Mouse (Mus musculus) Patski (cell line): ENCODE measurements around the gene Cfap46. TPM values are rescaled to one million over a fixed set of nuclear protein-coding genes. Genes with fewer than 3 reads are reported as not detected.
A peak's percentile ranks its signal among the peaks of the same experiment; 100 is the strongest.

Experiments
- ATAC-seq: fragments of 100-300 bp; one replicate; pipeline ENCODE4 v1.8.0; 2021
- CTCF ChIA-PET: fragments of 350-600 bp; sonication (Branson Sonifier 250); formaldehyde crosslinking; loops from one replicate; lab custom pipeline; 2022; ENCODE audit warnings: inconsistent platforms; lab: Charles Lee
- POLR2A ChIA-PET: fragments of 350-600 bp; sonication (Branson Sonifier 250); formaldehyde crosslinking; loops from one replicate; lab custom pipeline; 2022; ENCODE audit warnings: antibody characterized with exemption, inconsistent platforms; lab: Charles Lee
- DNase-seq: peaks from one replicate; pipeline ENCODE4 v3.0.0-alpha.2; 2011; ENCODE audit warnings: low read depth, low spot score
- H3K27me3 ChIP-seq: fragments of 371-371 bp; one replicate; pipeline ENCODE4 v1.5.1; 2021
- CTCF ChIP-seq: fragments of 100-300 bp; IDR thresholded peaks from one replicate; pipeline ENCODE4 v1.5.1; 2021
- in situ Hi-C: fragments of 300-500 bp; cut with MboI; formaldehyde crosslinking; loops from 3 replicates; pipeline ENCODE4 v1.11.1; 2018; ENCODE audit warnings: low pct_unique_long_range_greater_than_20kb, mixed read lengths
- polyA plus RNA-seq: library from polyadenylated mRNA; unstranded; gene quantifications from one replicate; pipeline ENCODE4 v1.2.3, GENCODE M21; 2021

Cfap46 gene
- polyA plus RNA-seq, 1 experiment from 2014 or later = 4.2 TPM

DNA sequence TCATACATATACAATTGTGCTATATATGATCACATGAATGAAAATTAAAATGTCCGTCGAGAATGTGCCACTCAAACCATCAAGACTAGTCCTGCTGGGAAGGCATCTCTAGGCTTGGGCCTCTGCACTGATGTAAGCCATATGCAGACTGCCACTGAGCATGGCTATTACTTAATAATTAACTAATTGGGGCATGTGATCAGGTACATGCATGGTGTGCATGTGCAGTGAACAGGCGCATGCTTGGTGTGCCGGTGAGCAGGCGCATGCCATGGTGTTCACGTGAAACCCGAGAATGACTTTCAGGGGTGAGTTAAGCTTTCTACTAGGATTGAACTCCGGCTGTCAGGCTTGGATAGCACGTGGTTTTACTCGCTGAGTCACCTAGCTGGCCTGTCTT lies 124.0 kb downstream of the Cfap46 start:
- no peak for DNase-seq
- ATAC-seq = peak; percentile 51
- in situ Hi-C loops = no loop called here
- no peaks in the 10 kb centered on the region for H3K27me3 ChIP-seq
- ChIA-PET CTCF (interaction anchor here (1.3 to 2.6 kb wide), 2 partner anchors 11 to 25 kb away, joined by 3 to 7 read pairs; no protein-coding TSS in a partner anchor), POLR2A (no interaction called here)
- TF ChIP-seq CTCF = no peak

DNA sequence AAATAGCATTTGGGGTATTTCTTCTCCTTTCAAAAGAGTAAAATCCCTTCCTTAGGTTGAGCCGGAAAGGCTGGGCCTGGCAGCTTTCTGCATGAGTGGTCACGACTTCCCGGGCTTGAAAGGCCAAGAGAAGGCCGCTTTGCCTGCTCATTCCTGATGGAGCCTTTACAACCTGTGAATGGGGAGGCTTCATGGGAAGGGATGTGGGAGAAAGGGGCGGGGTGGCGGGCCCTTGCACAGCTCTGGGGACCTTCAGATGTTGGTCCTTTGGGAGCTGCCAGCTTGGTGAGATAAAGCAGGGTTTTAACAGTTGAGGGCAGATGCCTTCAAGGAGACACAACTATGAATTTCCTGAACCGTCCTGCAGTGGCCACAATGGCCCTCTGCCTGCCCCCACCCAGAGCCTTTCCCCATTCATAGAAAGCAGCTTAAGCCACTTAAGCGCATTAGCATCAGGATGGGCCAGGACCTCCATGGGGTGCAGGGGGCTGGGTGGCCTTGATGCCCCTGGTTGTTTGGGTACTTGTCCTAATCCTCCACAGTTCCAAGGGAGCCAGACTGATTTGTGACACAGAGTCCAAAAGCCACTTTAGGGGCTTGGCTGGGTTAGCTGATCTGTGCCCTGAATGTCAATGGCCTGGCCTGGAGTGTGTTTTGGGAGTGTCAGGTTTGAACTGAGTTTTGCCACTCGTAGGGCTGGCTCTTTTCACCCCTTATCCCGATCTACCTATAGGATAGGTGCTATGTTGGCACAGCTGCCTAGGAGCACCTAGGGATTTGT lies 126.7 kb downstream of the Cfap46 start:
- in situ Hi-C loops = no loop called here
- ATAC-seq (no peak), DNase-seq (no peak)
- POLR2A ChIA-PET = interaction anchor here (1.0 to 1.5 kb wide), 3 partner anchors 11 to 61 kb away, joined by 3 read pairs; no protein-coding TSS in a partner anchor
- H3K27me3 ChIP-seq = no peaks in the 10 kb centered on the region
- CTCF ChIA-PET = interaction anchor here (1.3 to 1.7 kb wide), 2 partner anchors 8 to 18 kb away, joined by 3 to 4 read pairs; no protein-coding TSS in a partner anchor
- TF ChIP-seq CTCF = no peak

DNA sequence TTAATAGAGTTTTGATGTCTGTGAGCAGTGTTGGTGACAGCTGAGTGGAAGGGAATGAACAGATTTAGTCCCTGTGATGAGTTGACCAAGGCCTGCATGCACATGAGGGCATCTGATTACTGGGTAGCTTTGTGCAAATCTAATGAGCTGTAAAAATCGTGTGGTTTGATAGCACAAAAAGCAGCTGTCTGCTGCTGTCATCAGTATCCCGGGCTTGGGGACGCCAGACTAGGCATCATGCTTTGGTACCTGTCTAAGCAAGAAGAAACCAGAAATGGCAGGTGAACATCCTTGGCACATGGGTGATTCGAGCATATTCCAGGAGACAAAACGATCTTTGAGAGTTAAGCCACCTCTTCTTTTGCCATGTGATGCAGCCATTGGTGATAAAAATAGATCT lies 127.3 kb downstream of the Cfap46 start:
- in situ Hi-C loops = no loop called here
- ATAC-seq = no peak
- H3K27me3 ChIP-seq = no peaks in the 10 kb centered on the region
- ChIA-PET POLR2A (interaction anchor here (1.0 to 1.5 kb wide), 3 partner anchors 12 to 61 kb away, joined by 3 read pairs; no protein-coding TSS in a partner anchor), CTCF (interaction anchor here (1.7 kb wide), 1 partner anchor 18 kb away, joined by 3 read pairs; no protein-coding TSS in a partner anchor)
- no peak for TF ChIP-seq CTCF
- no peak for DNase-seq

DNA sequence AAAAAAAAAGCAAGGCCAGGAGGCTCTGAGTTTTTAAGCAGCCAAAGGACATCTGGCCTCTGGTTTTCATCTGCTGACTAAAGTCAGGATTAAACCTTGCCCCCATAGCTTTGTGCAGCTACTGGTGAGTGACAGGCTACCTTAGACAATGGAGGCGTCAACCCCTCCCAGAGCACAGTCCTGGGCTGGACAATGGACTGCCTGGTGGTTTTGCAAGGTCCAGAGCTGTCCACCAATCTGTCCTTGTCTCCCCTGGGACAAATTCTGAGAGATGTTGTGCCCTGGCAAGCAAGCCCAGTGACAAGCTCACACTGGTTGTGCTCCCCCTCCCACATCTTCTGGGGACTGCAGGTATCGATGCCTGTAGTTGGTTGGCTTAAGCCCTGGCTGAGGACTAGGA lies 132.1 kb downstream of the Cfap46 start:
- DNase-seq (no peak), ATAC-seq (no peak)
- in situ Hi-C loops = no loop called here
- no peak for TF ChIP-seq CTCF
- H3K27me3 ChIP-seq = no peaks in the 10 kb centered on the region
- POLR2A ChIA-PET = no interaction called here
- CTCF ChIA-PET = interaction anchor here (0.7 to 2.3 kb wide), 2 partner anchors 40 to 62 kb away, joined by 3 to 5 read pairs; no protein-coding TSS in a partner anchor

Other genes with a start within 250 kb of the Cfap46 start
- 0.53 TPM for gene Nkx6-2, start 101.0 kb downstream of the Cfap46 start, polyA plus RNA-seq
- gene Adgra1, start 150.4 kb upstream of the Cfap46 start, polyA plus RNA-seq = 55.9 TPM
- gene Kndc1, start 210.9 kb upstream of the Cfap46 start, polyA plus RNA-seq = 0.54 TPM